Mouse (Mus musculus) CH12.LX (cell line): ENCODE measurements around the gene Plrg1.

ENCODE experiments used
- CHD1 ChIP-seq: IDR thresholded peaks from 2 replicates; pipeline ENCODE4 v1.6.1; 2012; ENCODE audit warnings: low read depth, low read length, improper control_type of control experiment, inconsistent platforms
- CHD2 ChIP-seq: IDR thresholded peaks from 2 replicates; pipeline ENCODE4 v1.6.1; 2011; ENCODE audit warnings: low read length, improper control_type of control experiment
- CTCF ChIP-seq, 2 experiments: IDR thresholded peaks in 1 of 2; conservative IDR thresholded peaks in 1 of 2; 2 replicates each; pipeline ENCODE4 v1.5.1; 2011 to 2012; ENCODE audit warnings: low read depth in 2 of 2, low read length in 2 of 2, improper control_type of control experiment in 1 of 2, inconsistent platforms in 1 of 2, mild to moderate bottlenecking in 1 of 2, moderate library complexity in 1 of 2
- ETS1 ChIP-seq: conservative IDR thresholded peaks from 2 replicates; pipeline ENCODE4 v1.6.1; 2012; ENCODE audit warnings: low read depth, mild to moderate bottlenecking, inconsistent platforms, low read length, improper control_type of control experiment, moderate library complexity
- GABPA ChIP-seq: IDR thresholded peaks from 2 replicates; pipeline ENCODE4 v1.6.1; 2012; ENCODE audit warnings: low read depth, low read length, improper control_type of control experiment, inconsistent platforms; ENCODE audit not compliant: insufficient replicate concordance
- POLR2A ChIP-seq: IDR thresholded peaks from 2 replicates; pipeline ENCODE4 v1.6.1; 2011; ENCODE audit warnings: low read depth, mild to moderate bottlenecking, improper control_type of control experiment, low read length
- USF1 ChIP-seq: IDR thresholded peaks from 2 replicates; pipeline ENCODE4 v1.6.1; 2014; ENCODE audit warnings: low read depth, mild to moderate bottlenecking, inconsistent platforms, low read length, improper control_type of control experiment
- ZC3H11A ChIP-seq: IDR thresholded peaks from 2 replicates; pipeline ENCODE4 v1.6.1; 2012; ENCODE audit warnings: low read depth, mild to moderate bottlenecking, inconsistent platforms, low read length, improper control_type of control experiment
- ZMIZ1 ChIP-seq: IDR thresholded peaks from 2 replicates; pipeline ENCODE4 v1.6.1; 2012; ENCODE audit warnings: low read depth, mild to moderate bottlenecking, inconsistent platforms, low read length, improper control_type of control experiment

- TF ChIP-seq POLR2A, result no peak
- no peak for TF ChIP-seq CTCF (conservative IDR thresholded peaks at IDR 0.05 in 1 of 2, IDR thresholded peaks at IDR 0.05 in 1 of 2; ENCODE audit: low read depth in 2 of 2, low read length in 2 of 2)
- TF ChIP-seq ZMIZ1, result no peak
- TF ChIP-seq CHD1, result no peak
- no peak for TF ChIP-seq GABPA
- no peak for TF ChIP-seq USF1
- no peak for TF ChIP-seq CHD2
- TF ChIP-seq ETS1, result no peak
- no peak for TF ChIP-seq ZC3H11A
Observed at GRCm38 (mm10) chr3:83102286-83102685, 47.0 kb downstream of the Plrg1 start.
